Mouse (Mus musculus): ENCODE data around the gene Exo1. TPM values are rescaled to one million over a fixed set of nuclear protein-coding genes. Genes with fewer than 3 reads are reported as not detected.

Gene Exo1
- polyA plus RNA-seq, 1 experiment from 2014 or later = 138 TPM

- Histone ChIP-seq H3K9me3 (ENCODE audit: control insufficient read depth, low read length) (no peaks in the 10 kb centered on the region), H3K9ac (ENCODE audit: low read length) (no peak overlapping the region), H3K27me3 (ENCODE audit: control insufficient read depth, insufficient read depth, low read length) (no peaks in the 10 kb centered on the region), H3K27ac (ENCODE audit: low read depth, low read length) (no peak overlapping the region), H3K4me2 (no peak overlapping the region), H3K4me3 (ENCODE audit: low read depth, low read length) (no peak overlapping the region), H3K36me3 (ENCODE audit: control insufficient read depth, insufficient read depth, low read length) (no peaks in the 10 kb centered on the region), H3K4me1 (ENCODE audit: control insufficient read depth, insufficient read depth, low read length) (no peaks in the 10 kb centered on the region)
- 93% methylated on average over 7 of the region's 7 CpGs for WGBS
- no peak for ATAC-seq (ENCODE audit: low FRiP score)
- DNase-seq (ENCODE audit: low spot score, missing footprints) = no peak
These were observed 62.8 kb downstream of the Exo1 start for GRCm38 (mm10) chr1:175943168-175943567.

DNA sequence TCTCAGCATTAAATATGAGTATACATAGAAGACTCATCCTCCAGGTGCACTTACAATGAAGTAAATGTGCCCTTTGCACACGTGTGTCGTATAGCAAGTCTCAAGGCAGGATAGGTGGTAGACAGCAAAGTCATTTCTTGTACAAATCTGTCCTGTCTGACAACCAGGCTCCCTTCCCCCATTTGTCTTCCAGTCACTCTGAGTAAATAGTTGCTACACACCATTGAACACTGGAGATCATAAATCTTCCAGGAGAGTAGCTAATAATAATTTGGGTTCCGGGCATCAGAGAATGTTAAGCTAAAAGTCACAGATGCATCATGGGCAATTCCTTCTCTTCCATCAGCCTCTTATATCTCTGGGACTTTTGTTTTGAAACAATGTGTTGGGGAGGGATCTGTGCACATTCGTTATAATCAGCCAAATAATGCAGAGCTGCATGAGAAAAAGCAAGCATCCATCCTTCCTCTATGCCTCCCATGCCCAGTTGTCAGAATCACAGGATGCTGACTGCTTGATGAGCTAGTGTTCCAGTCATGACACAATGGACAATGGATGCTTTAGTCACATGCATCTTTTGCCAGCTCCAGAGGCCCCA, 66.4 kb downstream of the Exo1 start:
- no peaks in the 10 kb centered on the region for H3K36me3 ChIP-seq (ENCODE audit: control insufficient read depth, insufficient read depth, low read length)
- no peak overlapping the region for H3K9ac ChIP-seq (ENCODE audit: low read length)
- no peak for ATAC-seq (ENCODE audit: low FRiP score)
- no peak overlapping the region for H3K4me2 ChIP-seq
- H3K4me3 ChIP-seq (ENCODE audit: low read depth, low read length) = no peak overlapping the region
- H3K27ac ChIP-seq (ENCODE audit: low read depth, low read length) = no peak overlapping the region
- DNase-seq (ENCODE audit: low spot score, missing footprints) = peak; percentile 73
- no peaks in the 10 kb centered on the region for H3K4me1 ChIP-seq (ENCODE audit: control insufficient read depth, insufficient read depth, low read length)
- no peaks in the 10 kb centered on the region for H3K27me3 ChIP-seq (ENCODE audit: control insufficient read depth, insufficient read depth, low read length)
- no peaks in the 10 kb centered on the region for H3K9me3 ChIP-seq (ENCODE audit: control insufficient read depth, low read length)
- WGBS = 89% methylated on average over 4 of the region's 4 CpGs

DNA sequence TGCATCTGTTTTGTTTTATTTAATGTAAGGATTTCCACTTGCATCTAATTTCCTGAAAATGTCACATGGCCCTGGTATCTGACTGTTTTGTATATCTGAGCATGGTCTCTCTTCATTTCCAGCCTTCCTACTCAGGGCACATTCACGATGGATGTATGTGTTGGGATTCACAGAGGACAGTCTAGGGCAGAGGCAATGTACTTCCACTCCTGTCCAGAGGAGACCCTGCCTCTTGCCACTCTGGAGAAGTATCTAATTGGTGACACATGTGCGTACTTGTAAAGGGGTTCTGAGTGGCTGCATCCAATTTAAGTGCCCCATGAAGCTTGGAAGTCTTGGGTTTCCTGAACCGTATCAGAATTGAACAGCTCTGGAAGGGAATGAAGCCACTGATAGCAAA, 70.0 kb downstream of the Exo1 start:
- Histone ChIP-seq H3K4me1 (ENCODE audit: control insufficient read depth, insufficient read depth, low read length) (no peaks in the 10 kb centered on the region), H3K36me3 (ENCODE audit: control insufficient read depth, insufficient read depth, low read length) (no peaks in the 10 kb centered on the region), H3K9ac (ENCODE audit: low read length) (no peak overlapping the region), H3K9me3 (ENCODE audit: control insufficient read depth, low read length) (no peaks in the 10 kb centered on the region), H3K4me2 (no peak overlapping the region), H3K4me3 (ENCODE audit: low read depth, low read length) (no peak overlapping the region), H3K27me3 (ENCODE audit: control insufficient read depth, insufficient read depth, low read length) (no peaks in the 10 kb centered on the region), H3K27ac (ENCODE audit: low read depth, low read length) (no peak overlapping the region)
- WGBS = 73% methylated on average over 3 of the region's 3 CpGs
- DNase-seq (ENCODE audit: low spot score, missing footprints) (no peak), ATAC-seq (ENCODE audit: low FRiP score) (no peak)

- Histone ChIP-seq H3K27ac (ENCODE audit: low read depth, low read length) (no peak overlapping the region), H3K4me1 (ENCODE audit: control insufficient read depth, insufficient read depth, low read length) (no peaks in the 10 kb centered on the region), H3K9ac (ENCODE audit: low read length) (no peak overlapping the region), H3K9me3 (ENCODE audit: control insufficient read depth, low read length) (no peaks in the 10 kb centered on the region), H3K4me3 (ENCODE audit: low read depth, low read length) (no peak overlapping the region), H3K36me3 (ENCODE audit: control insufficient read depth, insufficient read depth, low read length) (no peaks in the 10 kb centered on the region), H3K4me2 (no peak overlapping the region), H3K27me3 (ENCODE audit: control insufficient read depth, insufficient read depth, low read length) (no peaks in the 10 kb centered on the region)
- no peak for DNase-seq (ENCODE audit: low spot score, missing footprints)
- no peak for ATAC-seq (ENCODE audit: low FRiP score)
- 77% methylated on average over 2 of the region's 2 CpGs for WGBS
These were observed 70.5 kb downstream of the Exo1 start for GRCm38 (mm10) chr1:175950851-175951250.

GRCm38 (mm10) chr1:175961786-175962185, 81.4 kb downstream of the Exo1 start:
- no peak overlapping the region for H3K27ac ChIP-seq (ENCODE audit: low read depth, low read length)
- no peak overlapping the region for H3K4me3 ChIP-seq (ENCODE audit: low read depth, low read length)
- H3K36me3 ChIP-seq (ENCODE audit: control insufficient read depth, insufficient read depth, low read length) = no peaks in the 10 kb centered on the region
- H3K9me3 ChIP-seq (ENCODE audit: control insufficient read depth, low read length) = no peaks in the 10 kb centered on the region
- no peaks in the 10 kb centered on the region for H3K27me3 ChIP-seq (ENCODE audit: control insufficient read depth, insufficient read depth, low read length)
- H3K9ac ChIP-seq (ENCODE audit: low read length) = no peak overlapping the region
- no peak for ATAC-seq (ENCODE audit: low FRiP score)
- no peak for DNase-seq (ENCODE audit: low spot score, missing footprints)
- WGBS = 93% methylated on average over 2 of the region's 2 CpGs
- H3K4me1 ChIP-seq (ENCODE audit: control insufficient read depth, insufficient read depth, low read length) = no peaks in the 10 kb centered on the region
- H3K4me2 ChIP-seq = no peak overlapping the region

Other genes starting within 250 kb of the Exo1 start
- gene Opn3, start 187.8 kb upstream of the Exo1 start, polyA plus RNA-seq (2014; fragmentation: Nextera tagmentation; extraction: Ambion mirVana) = 13.2 and 15.0 TPM in 2 replicates
- gene Chml, start 187.7 kb upstream of the Exo1 start, polyA plus RNA-seq (2014; fragmentation: Nextera tagmentation; extraction: Ambion mirVana) = 6.9 and 8.0 TPM in 2 replicates
- not detected in 2 replicates for gene Wdr64, start 182.0 kb upstream of the Exo1 start, polyA plus RNA-seq (2014; fragmentation: Nextera tagmentation; extraction: Ambion mirVana)
- 0.15 TPM in 1 of 2 replicates, not detected in the other for gene Gm38100, start 39.7 kb downstream of the Exo1 start, polyA plus RNA-seq (2014; fragmentation: Nextera tagmentation; extraction: Ambion mirVana)
- 0.97 and 1.0 TPM in 2 replicates for gene Rbm8a2, start 98.5 kb downstream of the Exo1 start, polyA plus RNA-seq (2014; fragmentation: Nextera tagmentation; extraction: Ambion mirVana)

Measured in midbrain, embryonic 11.5 days (tissue).